Mouse (Mus musculus) ES-E14 (cell line): ENCODE data around the gene Chmp5.

Source experiments
- CHD2 ChIP-seq: IDR thresholded peaks from 2 replicates; pipeline ENCODE4 v1.6.1; 2014; ENCODE audit warnings: mild to moderate bottlenecking, low read depth, low read length, inconsistent platforms
- HCFC1 ChIP-seq: IDR thresholded peaks from 2 replicates; pipeline ENCODE4 v1.6.1; 2012; ENCODE audit warnings: low read length, inconsistent platforms, borderline replicate concordance; ENCODE audit not compliant: insufficient read depth
- MAFK ChIP-seq: IDR thresholded peaks from 2 replicates; pipeline ENCODE4 v1.6.1; 2014; ENCODE audit warnings: mild to moderate bottlenecking, low read depth, low read length, inconsistent platforms; ENCODE audit not compliant: insufficient read depth
- ZNF384 ChIP-seq: IDR thresholded peaks from 2 replicates; pipeline ENCODE4 v1.6.1; 2012; ENCODE audit warnings: low read depth, low read length, inconsistent platforms

DNA sequence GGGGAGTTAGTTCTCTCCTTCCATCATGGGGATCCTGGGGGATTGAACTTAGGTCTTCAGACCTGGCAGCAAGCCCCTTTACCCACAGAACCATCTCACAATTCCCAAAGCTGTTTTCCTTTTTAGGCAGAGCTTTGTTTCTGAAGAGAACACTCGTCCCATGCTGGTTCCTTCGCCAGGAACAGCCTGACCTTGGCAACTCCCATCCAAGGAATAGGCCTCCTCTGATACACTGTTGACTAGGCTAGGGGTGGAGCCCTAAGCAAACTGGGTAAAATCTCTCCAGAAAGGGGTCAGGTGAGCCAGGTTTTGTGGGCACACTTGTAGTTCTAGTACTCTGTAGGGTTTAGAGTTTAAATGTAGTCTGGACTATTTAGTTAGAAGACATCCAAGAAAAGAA is 48.9 kb upstream of the Chmp5 start:
- TF ChIP-seq HCFC1 (no peak), ZNF384 (no peak), CHD2 (no peak), MAFK (no peak)
